Mouse (Mus musculus): Measurements from ENCODE around the gene Cox6b2. TPM values are rescaled to one million over a fixed set of nuclear protein-coding genes. Genes with fewer than 3 reads are reported as not detected.

Cox6b2 gene
- total RNA-seq, 2 experiments from 2014 or later = 5.2 to 7.0 TPM

DNA sequence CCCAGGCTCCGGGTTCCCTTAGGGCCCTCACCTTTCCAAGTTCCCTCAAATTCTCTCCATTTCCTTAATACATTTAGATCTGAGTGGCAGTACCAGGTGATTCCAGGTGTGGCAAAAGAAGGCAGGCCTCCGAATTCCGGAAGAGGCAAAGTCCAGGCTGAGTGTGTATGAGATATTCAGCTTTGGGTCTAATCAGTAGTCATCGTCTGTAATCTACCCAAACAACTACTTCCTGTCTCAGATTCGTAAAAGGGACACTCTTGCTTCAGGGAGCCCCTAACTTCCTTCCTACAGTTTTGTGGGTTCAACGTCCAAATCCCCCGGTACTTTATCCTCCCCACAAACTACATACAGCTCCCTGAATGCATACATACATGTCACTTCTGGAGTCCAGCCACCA, 27.7 kb downstream of the Cox6b2 start, which contains the start of gene Tmem150b:
Gene Tmem150b (minus strand): TSS at position 81 of the 400 bp plus-strand sequence.
- intact Hi-C loops (cut with DNase I) = no loop called here

DNA sequence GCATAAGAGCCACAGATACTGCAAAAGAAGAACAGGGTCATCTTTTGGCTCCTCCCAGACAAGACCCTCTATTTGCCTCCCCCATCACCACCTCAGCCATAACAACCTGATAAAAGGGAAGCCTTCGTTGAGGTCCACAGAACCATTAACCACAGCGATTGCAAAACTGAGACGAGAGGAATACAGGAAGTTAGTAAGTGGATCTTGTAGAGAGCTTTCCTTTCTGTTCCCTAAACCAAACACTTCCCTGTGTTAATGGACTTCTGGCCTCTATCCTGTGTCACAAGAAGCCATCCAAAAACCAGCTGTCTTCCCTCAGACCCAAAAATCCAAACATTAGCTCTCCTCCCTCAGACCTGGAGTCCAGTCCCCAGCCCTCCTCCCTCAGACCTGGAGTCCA, 28.5 kb downstream of the Cox6b2 start:
- intact Hi-C loops (cut with DNase I) = no loop called here
- no peak for DNase-seq

More for the DNA sequence above, 27.7 kb downstream of the Cox6b2 start, which contains the start of gene Tmem150b:
- DNase-seq = no peak

DNA sequence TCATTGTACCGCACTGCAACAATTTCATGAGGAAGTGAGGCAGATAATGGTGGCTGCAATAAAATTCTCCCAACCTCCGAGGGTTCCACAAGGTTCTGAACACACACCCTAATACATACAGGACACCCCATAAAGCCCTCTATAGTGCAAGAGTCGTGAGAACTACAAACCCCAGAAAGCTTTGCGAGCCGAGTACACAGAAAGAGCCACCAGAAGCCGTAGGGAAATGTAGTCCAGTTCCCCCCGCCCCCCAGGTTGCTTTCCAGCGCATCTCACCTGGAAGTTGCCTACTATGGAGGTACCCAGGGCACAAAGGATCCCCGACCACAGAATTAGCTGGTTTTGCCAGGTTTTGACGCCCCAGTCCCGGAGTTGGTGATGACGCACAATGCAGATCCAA, 29.4 kb downstream of the Cox6b2 start:
- intact Hi-C loops (cut with DNase I) = no loop called here
- peak in 1 of 2 experiments; percentile 26 for DNase-seq

DNA sequence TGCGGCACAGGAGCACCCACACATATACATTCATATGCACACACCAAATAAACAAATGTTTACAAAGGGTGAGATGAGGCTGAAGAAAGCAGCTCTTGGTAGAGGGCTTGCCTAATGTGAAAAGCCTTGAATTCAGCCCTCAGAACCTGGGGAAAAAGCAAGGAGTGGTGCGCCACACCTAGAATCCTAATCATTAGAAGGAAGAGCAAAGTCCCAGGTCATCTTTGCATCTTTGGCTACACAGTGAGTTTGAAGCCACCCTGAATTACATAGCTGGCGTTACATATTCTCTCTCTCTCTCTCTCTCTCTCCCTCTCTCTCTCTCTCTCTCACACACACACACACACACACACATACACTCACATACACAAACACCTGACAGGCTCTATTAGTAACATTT, 33.6 kb downstream of the Cox6b2 start:
- no peak for DNase-seq
- intact Hi-C loops (cut with DNase I) = no loop called here

DNA sequence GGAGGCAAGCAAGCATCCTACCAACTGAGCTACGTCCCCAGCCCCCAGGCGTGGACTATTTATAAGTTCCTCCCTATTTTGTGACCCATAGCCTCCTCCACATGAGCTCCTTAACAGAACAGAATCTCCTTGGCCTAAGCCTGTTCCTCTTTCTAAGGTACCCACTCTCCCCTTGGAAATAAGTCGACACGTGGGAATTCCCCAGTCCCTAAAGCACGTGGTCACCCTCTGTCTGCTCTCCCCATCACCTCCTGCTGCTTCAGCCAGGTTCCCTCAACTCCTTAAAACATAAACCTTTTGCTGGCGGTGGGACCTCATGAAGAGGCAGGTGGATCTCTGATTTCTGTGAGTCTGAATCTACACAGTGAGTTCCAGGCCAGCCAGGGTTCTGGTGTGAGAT, 35.9 kb downstream of the Cox6b2 start:
- no peak for DNase-seq
- intact Hi-C loops (cut with DNase I) = no loop called here

DNA sequence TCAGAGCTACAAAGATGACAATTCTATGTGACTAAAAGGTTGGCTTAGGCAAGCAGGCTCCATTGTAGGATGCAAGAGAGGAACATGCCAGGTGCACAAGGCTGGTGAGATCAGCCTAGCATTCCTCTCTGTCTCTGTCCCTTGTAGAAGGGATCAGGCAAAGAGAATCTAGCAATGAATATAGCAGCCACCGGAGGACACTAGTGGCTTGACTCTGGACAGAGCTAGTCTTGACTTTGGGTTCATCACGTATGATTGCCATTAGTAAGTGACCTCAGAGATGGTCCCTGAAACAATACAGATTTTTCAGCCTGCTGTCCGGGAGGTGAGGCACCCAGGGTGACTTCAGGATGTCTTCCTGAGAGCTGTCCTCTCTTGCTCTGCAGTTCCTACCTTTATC, 40.3 kb downstream of the Cox6b2 start:
- no peak for DNase-seq
- intact Hi-C loops (cut with DNase I) = no loop called here

DNA sequence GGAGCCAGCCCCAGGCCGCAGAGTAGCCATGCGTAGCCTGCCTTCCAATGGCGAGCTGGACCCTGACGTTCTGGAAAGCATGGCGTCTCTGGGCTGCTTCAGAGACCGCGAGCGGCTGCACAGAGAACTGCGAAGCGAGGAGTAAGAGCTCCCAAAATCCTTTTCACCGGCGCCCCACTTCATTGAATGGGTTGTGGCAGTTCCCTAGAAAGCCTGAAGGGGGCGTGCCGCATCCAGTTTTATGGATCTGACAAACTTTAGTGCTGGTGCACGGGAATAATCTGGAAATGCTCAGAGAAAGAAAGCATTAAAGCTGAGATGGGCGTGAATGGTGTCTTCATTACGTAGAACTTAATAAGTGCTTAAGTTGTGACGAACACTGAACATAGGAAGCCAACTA, 47.8 kb downstream of the Cox6b2 start:
- DNase-seq = peak; percentile 30 to 39
- intact Hi-C loops (cut with DNase I) = loop anchor here (5.0 to 10.0 kb wide), 2 partner anchors 92 to 150 kb away; no protein-coding TSS in a partner anchor

DNA sequence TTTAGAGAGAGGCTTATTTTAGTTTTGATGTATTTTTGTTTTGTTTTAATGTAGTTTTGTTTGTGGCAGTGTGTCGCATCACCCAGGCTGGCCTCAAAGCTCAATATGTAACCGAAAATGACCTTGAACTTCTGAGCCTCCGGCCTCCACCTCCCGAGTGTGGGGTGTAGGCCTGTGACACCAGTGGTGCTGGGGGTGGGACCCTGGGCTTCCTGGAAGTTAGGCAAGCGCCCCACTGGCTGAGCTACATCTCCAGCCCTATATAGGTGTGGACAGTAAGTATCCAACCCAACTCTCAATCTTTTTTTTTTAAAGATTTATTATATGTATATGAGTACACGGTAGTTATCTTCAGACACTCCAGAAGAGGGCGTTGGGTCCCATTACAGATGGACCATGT, 49.7 kb downstream of the Cox6b2 start:
- no peak for DNase-seq
- intact Hi-C loops (cut with DNase I) = loop anchor here (10.0 kb wide), 1 partner anchor 148 kb away; no protein-coding TSS in a partner anchor

DNA sequence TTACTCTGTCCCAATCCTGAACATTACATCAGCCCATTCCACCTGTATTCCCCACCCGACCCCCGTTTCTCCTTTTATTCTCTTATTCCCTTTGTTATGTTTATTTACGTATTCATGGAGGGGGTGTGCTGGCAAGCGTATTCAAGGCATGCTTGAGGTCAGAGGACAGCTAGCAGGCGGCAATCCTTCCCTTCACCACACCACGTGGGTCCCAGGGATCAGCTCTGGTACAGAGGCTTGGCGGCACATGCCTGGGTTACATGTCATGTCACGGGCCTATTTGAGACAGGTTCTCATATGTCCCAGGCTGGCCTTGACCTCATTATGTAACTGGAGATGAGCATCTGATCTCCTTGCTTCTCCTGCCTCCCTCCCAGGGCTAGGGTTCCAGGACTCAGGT, 50.6 kb downstream of the Cox6b2 start:
- DNase-seq = no peak
- intact Hi-C loops (cut with DNase I) = loop anchor here (10.0 kb wide), 1 partner anchor 148 kb away; no protein-coding TSS in a partner anchor

Other genes starting within 250 kb of the Cox6b2 start
- 10 to 100 TPM; 25.4 to 33.6 TPM for gene Tnnt1, start 236.7 kb downstream of the Cox6b2 start, total RNA-seq (2021)
- 1,000 to 10,000 TPM; 7,272 to 7,308 TPM for gene Tnni3, start 228.9 kb downstream of the Cox6b2 start, total RNA-seq (2021)
- gene Dnaaf3, start 220.6 kb downstream of the Cox6b2 start, total RNA-seq (2021) = 1 to 10 TPM; 1.8 to 1.9 TPM
- 1 to 10 TPM; 1.4 to 1.9 TPM for gene Syt5, start 205.6 kb downstream of the Cox6b2 start, total RNA-seq (2021)
- gene Ptprh, start 149.1 kb downstream of the Cox6b2 start, total RNA-seq (2021) = not detected
- 1 to 10 TPM; 6.8 to 7.4 TPM for gene Tmem86b, start 121.7 kb downstream of the Cox6b2 start, total RNA-seq (2021)
- gene Ppp6r1, start 94.1 kb downstream of the Cox6b2 start, total RNA-seq (2021) = 10 to 100 TPM; 73.7 to 78.8 TPM
- 10 to 100 TPM; 29.2 to 33.7 TPM for gene Hspbp1, start 68.0 kb downstream of the Cox6b2 start, total RNA-seq (2021)
- 1 to 10 TPM; 1.6 to 1.8 TPM for gene Brsk1, start 62.5 kb downstream of the Cox6b2 start, total RNA-seq (2021)
- not detected for gene Tmem150b, start 27.8 kb downstream of the Cox6b2 start, total RNA-seq (2021)
- 10 to 100 TPM; 30.5 to 31.9 TPM for gene Kmt5c, start 13.0 kb downstream of the Cox6b2 start, total RNA-seq (2021)
- not detected for gene Fam71e2, start 18.2 kb upstream of the Cox6b2 start, total RNA-seq (2021)
- under 1 TPM in 1 of 2 experiments, not detected in 1; 0.12 TPM for gene Il11, start 29.8 kb upstream of the Cox6b2 start, total RNA-seq (2021)
- gene Tmem190, start 29.8 kb upstream of the Cox6b2 start, total RNA-seq (2021) = not detected
- gene Tmem238, start 36.6 kb upstream of the Cox6b2 start, total RNA-seq (2021) = 1 to 10 TPM; 4.2 to 4.3 TPM
- 100 to 1,000 TPM; 469 to 532 TPM for gene Rpl28, start 39.8 kb upstream of the Cox6b2 start, total RNA-seq (2021)
- gene Ube2s, start 59.5 kb upstream of the Cox6b2 start, total RNA-seq (2021) = 100 to 1,000 TPM in 1 of 2 experiments, 10 to 100 TPM in 1; 97.9 to 112 TPM
- gene Shisa7, start 91.6 kb upstream of the Cox6b2 start, total RNA-seq (2021) = under 1 TPM in 1 of 2 experiments, not detected in 1; 0.05 TPM
- 1 to 10 TPM; 3.1 to 4.2 TPM for gene Isoc2b, start 117.2 kb upstream of the Cox6b2 start, total RNA-seq (2021)
- 10 to 100 TPM; 22.9 to 27.0 TPM for gene Isoc2a, start 124.1 kb upstream of the Cox6b2 start, total RNA-seq (2021)
- gene Gm36210, start 153.4 kb upstream of the Cox6b2 start, total RNA-seq (2021) = not detected
- gene Zfp628, start 162.1 kb upstream of the Cox6b2 start, total RNA-seq (2021) = 1 to 10 TPM; 9.4 to 9.6 TPM
- gene Nat14, start 168.9 kb upstream of the Cox6b2 start, total RNA-seq (2021) = 1 to 10 TPM; 5.9 to 6.1 TPM
- gene Ssc5d, start 172.7 kb upstream of the Cox6b2 start, total RNA-seq (2021) = 1 to 10 TPM; 7.8 TPM
- 10 to 100 TPM in 1 of 2 experiments, 1 to 10 TPM in 1; 4.2 to 11.6 TPM for gene Sbk2, start 211.3 kb upstream of the Cox6b2 start, total RNA-seq (2021)
- gene Sbk3, start 218.1 kb upstream of the Cox6b2 start, total RNA-seq (2021) = 10 to 100 TPM; 14.9 to 37.3 TPM
- 10 to 100 TPM; 14.3 to 18.1 TPM for gene Zfp579, start 243.1 kb upstream of the Cox6b2 start, total RNA-seq (2021)

Measured in heart, postnatal 14 days (tissue).